Mouse (Mus musculus): ENCODE results near the gene Gnptg.
"Not testable (repeated sequence)": the region's sequence is repeated elsewhere in the genome, so short reads cannot be mapped to it uniquely, and the experiment has no call there.

Gene Gnptg

GRCm38 (mm10) chr17:25243131-25243780 lies 3.3 kb upstream of the Gnptg start:
- DNase-seq (ENCODE audit: low read depth): no peak

GRCm38 (mm10) chr17:25235635-25236034 lies 4.3 kb downstream of the Gnptg start:
- DNase-seq (ENCODE audit: low read depth): no peak

GRCm38 (mm10) chr17:25231621-25232020 lies 8.3 kb downstream of the Gnptg start:
- DNase-seq (ENCODE audit: low read depth): not testable (repeated sequence)

GRCm38 (mm10) chr17:25230700-25231099 lies 9.2 kb downstream of the Gnptg start:
- DNase-seq (ENCODE audit: low read depth): no peak

- DNase-seq (ENCODE audit: low read depth): not testable (repeated sequence)
Observed at GRCm38 (mm10) chr17:25230014-25230655, 9.8 kb downstream of the Gnptg start.

- DNase-seq (ENCODE audit: low read depth): no peak
Observed at GRCm38 (mm10) chr17:25227991-25228390, 11.9 kb downstream of the Gnptg start.

- DNase-seq (ENCODE audit: low read depth): peak; percentile 29
Observed at GRCm38 (mm10) chr17:25225659-25226058, 14.3 kb downstream of the Gnptg start.

GRCm38 (mm10) chr17:25224586-25225222 lies 15.2 kb downstream of the Gnptg start:
- DNase-seq (ENCODE audit: low read depth): peak; percentile 93

GRCm38 (mm10) chr17:25222951-25223601 lies 16.8 kb downstream of the Gnptg start:
- DNase-seq (ENCODE audit: low read depth): peak; percentile 77

GRCm38 (mm10) chr17:25222504-25222940 lies 17.4 kb downstream of the Gnptg start:
- not testable (repeated sequence) for DNase-seq (ENCODE audit: low read depth)

- DNase-seq (ENCODE audit: low read depth): peak; percentile 93
Observed at GRCm38 (mm10) chr17:25221821-25222503, 18.0 kb downstream of the Gnptg start.

- DNase-seq (ENCODE audit: low read depth): peak; percentile 28
Observed at GRCm38 (mm10) chr17:25220746-25221145, 19.2 kb downstream of the Gnptg start.

GRCm38 (mm10) chr17:25219492-25220295 lies 20.2 kb downstream of the Gnptg start:
- DNase-seq (ENCODE audit: low read depth): peak; percentile 77

GRCm38 (mm10) chr17:25218967-25219366 lies 21.0 kb downstream of the Gnptg start:
- DNase-seq (ENCODE audit: low read depth): no peak

- DNase-seq (ENCODE audit: low read depth): no peak
Observed at GRCm38 (mm10) chr17:25215431-25215830, 24.5 kb downstream of the Gnptg start.

- no peak for DNase-seq (ENCODE audit: low read depth)
Observed at GRCm38 (mm10) chr17:25211705-25212104, 28.2 kb downstream of the Gnptg start.

- no peak for DNase-seq (ENCODE audit: low read depth)
Observed at GRCm38 (mm10) chr17:25210680-25211466, 29.1 kb downstream of the Gnptg start.

GRCm38 (mm10) chr17:25210006-25210405 lies 29.9 kb downstream of the Gnptg start:
- DNase-seq (ENCODE audit: low read depth): no peak

- no peak for DNase-seq (ENCODE audit: low read depth)
Observed at GRCm38 (mm10) chr17:25202401-25202800, 37.5 kb downstream of the Gnptg start.

GRCm38 (mm10) chr17:25189091-25189490 lies 50.8 kb downstream of the Gnptg start:
- DNase-seq (ENCODE audit: low read depth): no peak

Measured in induced T-regulatory cell, adult 2 months (primary cell).